Mouse (Mus musculus) left cerebral cortex, postnatal 25 days (tissue): ENCODE results near the gene Mrps15. TPM values are rescaled to one million over a fixed set of nuclear protein-coding genes. Genes with fewer than 3 reads are reported as not detected.

Experiments
- DNase-seq, 2 experiments: peaks; one replicate each; pipeline ENCODE4 v3.0.0; 2022; ENCODE audit warnings: low spot score in 2 of 2, mixed read lengths in 1 of 2
- intact Hi-C: fragments of 180-260 bp; cut with DNase I; formaldehyde crosslinking; loops from one replicate; pipeline ENCODE4 v1.15.1; 2025
- total RNA-seq, 2 experiments: library from RNA; stranded (reverse); gene quantifications; 2 replicates each; pipeline ENCODE4 v1.2.3; 2021

The Mrps15 gene
- total RNA-seq, 2 experiments from 2014 or later: 43.0 to 49.4 TPM

DNA sequence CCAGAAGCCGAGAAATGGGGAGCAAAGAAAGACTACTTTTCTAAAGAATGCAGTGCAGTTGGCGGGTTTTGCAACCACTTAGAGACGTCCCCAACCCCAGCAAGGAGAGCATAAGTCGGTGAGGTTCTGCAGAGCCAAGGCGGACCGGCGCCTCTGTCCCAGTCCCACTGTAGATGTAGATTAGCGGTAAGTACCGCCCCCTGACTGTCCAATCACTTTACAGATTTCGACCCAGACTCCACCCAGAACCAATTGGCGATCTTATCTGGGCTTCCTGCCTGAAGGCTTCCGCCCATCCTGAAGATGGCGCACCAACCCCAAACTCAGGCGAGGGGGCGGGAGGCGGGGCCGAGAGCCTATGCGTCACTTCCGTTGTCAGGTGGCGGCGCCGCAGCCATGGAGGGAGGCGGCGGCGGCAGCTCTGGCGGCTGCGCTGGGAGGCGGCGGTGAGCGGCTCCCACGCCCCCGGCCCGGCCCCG lies 56.9 kb downstream of the Mrps15 start, which contains the start of gene Stk40:
Gene Stk40, plus strand, starts transcription at position 368 of the 479 bp plus-strand sequence.
- DNase-seq: peak; percentile 94 to 98
- intact Hi-C loops: loop anchor here (2.0 to 5.0 kb wide), 2 partner anchors 15 to 154 kb away; partner anchors contain the start of gene Map7d1

GRCm38 (mm10) chr4:126104261-126105075 lies 57.7 kb downstream of the Mrps15 start:
- peak; percentile 28 to 49 for DNase-seq
- intact Hi-C loops: loop anchor here (5.0 kb wide), 1 partner anchor 153 kb away; the partner anchor contains the start of gene Map7d1

Other genes with a start within 250 kb of the Mrps15 start
- 1 to 10 TPM; 4.6 to 4.8 TPM for gene Csf3r, start 22.4 kb upstream of the Mrps15 start, total RNA-seq
- 10 to 100 TPM; 45.5 to 55.8 TPM for gene Oscp1, start 11.6 kb downstream of the Mrps15 start, total RNA-seq
- gene Lsm10, start 49.7 kb downstream of the Mrps15 start, total RNA-seq: 10 to 100 TPM; 13.1 to 14.8 TPM
- 10 to 100 TPM; 33.9 to 35.6 TPM for gene Stk40, start 57.0 kb downstream of the Mrps15 start, total RNA-seq
- 1 to 10 TPM; 4.1 to 4.4 TPM for gene Eva1b, start 100.8 kb downstream of the Mrps15 start, total RNA-seq
- under 1 TPM; 0.27 to 0.69 TPM for gene Sh3d21, start 116.6 kb downstream of the Mrps15 start, total RNA-seq
- gene Thrap3, start 155.8 kb downstream of the Mrps15 start, total RNA-seq: 100 to 1,000 TPM; 133 to 147 TPM
- 100 to 1,000 TPM; 253 to 255 TPM for gene Map7d1, start 209.4 kb downstream of the Mrps15 start, total RNA-seq
- gene Trappc3, start 215.4 kb downstream of the Mrps15 start, total RNA-seq: 10 to 100 TPM; 77.4 to 79.4 TPM
- 1 to 10 TPM; 1.1 to 1.7 TPM for gene Col8a2, start 239.9 kb downstream of the Mrps15 start, total RNA-seq